Mouse (Mus musculus) kidney, adult 2 months (tissue): ENCODE data around the gene Pecam1.

Experiments used
- CTCF ChIP-seq: fragments of 200-500 bp; conservative IDR thresholded peaks from 2 replicates; pipeline ENCODE4 v1.5.1; 2011; ENCODE audit warnings: low read depth, mild to moderate bottlenecking, control low read depth, low read length, moderate library complexity, mixed read lengths; ENCODE audit not compliant: insufficient read depth, insufficient read length
- POLR2A ChIP-seq: fragments of 200-500 bp; IDR thresholded peaks from one replicate; pipeline ENCODE4 v1.6.1; 2011; ENCODE audit warnings: low read depth, low read length, control low read depth

DNA sequence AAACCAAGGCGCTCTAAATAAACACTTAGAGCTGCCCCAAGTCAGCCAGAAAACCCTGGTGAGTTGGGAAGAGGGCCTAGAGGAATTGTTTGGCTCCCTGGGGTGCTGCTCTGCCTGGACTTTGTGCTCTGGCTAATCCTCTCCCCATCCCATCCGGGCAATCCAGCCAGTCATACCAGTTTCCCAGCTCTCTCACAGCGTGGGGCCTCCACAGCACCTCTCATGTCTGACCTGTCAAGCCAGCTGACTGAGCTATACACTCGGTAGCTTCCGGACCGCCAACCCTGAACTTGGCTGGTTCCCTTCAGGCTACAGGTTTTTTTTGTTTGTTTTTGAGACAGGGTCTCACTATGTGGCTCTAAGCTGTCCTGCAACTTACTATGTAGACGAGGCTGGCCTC is 112.7 kb downstream of the Pecam1 start:
- TF ChIP-seq CTCF (no peak), POLR2A (no peak)
